Mouse (Mus musculus) brown adipose tissue, adult 24 weeks (tissue): ENCODE data around the gene Zcchc13. TPM values are rescaled to one million over a fixed set of nuclear protein-coding genes. Genes with fewer than 3 reads are reported as not detected.
A peak's percentile ranks its signal among the peaks of the same experiment; 100 is the strongest.
"Not testable (repeated sequence)": the region's sequence is repeated elsewhere in the genome, so short reads cannot be mapped to it uniquely, and the experiment has no call there.

Experiments used
- H3K27ac ChIP-seq: fragments of 200-500 bp; replicated peaks from 2 replicates; pipeline ENCODE4 v1.5.1; 2012; ENCODE audit warnings: low read depth, mild to moderate bottlenecking, low read length
- H3K4me1 ChIP-seq: fragments of 200-500 bp; 2 replicates; pipeline ENCODE4 v1.6.1; 2012; ENCODE audit warnings: low read length, mixed read lengths; ENCODE audit not compliant: control insufficient read depth, insufficient read depth, insufficient read length
- H3K4me3 ChIP-seq: fragments of 200-500 bp; 2 replicates; pipeline ENCODE4 v1.5.1; 2012; ENCODE audit warnings: low read depth, mild to moderate bottlenecking, low read length, moderate library complexity; ENCODE audit not compliant: insufficient read depth
- polyA plus RNA-seq: library from polyadenylated mRNA; stranded (reverse); fragments of >200 nt; gene quantifications from 2 replicates; pipeline ENCODE4 v1.2.4, GENCODE M21; 2012; ENCODE audit not compliant: missing spikeins, insufficient read depth, insufficient read length

Zcchc13 gene
- polyA plus RNA-seq, 1 experiment = not detected

DNA sequence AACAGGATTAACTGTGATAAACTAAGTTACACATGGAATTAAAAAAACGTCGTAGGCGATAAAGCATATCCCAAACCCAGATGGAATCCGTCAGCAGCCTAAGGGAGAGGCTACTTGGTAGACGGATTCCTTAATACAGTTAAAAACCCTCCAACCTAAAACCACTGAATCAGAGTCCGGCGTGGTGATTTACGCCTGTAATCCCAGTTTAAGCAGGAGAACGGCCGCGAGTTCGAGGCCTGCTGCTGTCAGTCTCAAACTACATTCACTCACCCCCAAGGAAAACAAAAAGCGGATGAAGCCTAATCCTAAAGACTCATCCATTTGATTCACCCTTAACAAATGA lies 7.5 kb upstream of the Zcchc13 start:
- Histone ChIP-seq H3K4me3 (peak overlapping the region; percentile 48; the same call in 1 of the 2 replicates), H3K4me1 (no peaks in the 10 kb centered on the region), H3K27ac (no peak overlapping the region)

DNA sequence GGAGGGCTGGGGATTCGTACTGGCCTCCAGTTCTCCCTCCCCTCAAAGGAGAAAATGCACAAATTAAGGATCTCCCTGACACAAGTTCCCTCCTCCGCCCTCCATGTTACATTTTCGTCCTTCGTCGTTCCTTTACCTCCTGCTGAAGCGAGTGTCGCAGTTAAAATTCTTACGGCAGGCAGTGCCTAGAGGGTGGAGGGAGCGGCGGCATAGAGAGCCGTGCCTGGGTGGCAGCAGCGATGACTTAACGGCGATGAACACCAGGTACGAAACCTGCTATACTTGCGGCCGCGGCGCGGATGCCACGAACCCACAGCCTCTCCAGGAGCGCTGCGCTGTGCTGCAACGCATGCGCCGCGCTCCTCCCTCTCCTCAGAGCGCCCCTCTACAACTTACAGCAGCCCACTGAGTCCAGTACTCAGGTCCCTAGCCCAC lies 7.0 kb upstream of the Zcchc13 start:
- no peak overlapping the region for H3K27ac ChIP-seq
- no peaks in the 10 kb centered on the region for H3K4me1 ChIP-seq
- H3K4me3 ChIP-seq = peak overlapping the region; percentile 65

- Histone ChIP-seq H3K4me1 (no peaks in the 10 kb centered on the region), H3K4me3 (no peak overlapping the region), H3K27ac (no peak overlapping the region)
Measured at GRCm38 (mm10) chrX:103624426-103625168, 5.8 kb upstream of the Zcchc13 start.

GRCm38 (mm10) chrX:103628890-103629289 lies 1.5 kb upstream of the Zcchc13 start:
- no peak overlapping the region for H3K27ac ChIP-seq
- H3K4me1 ChIP-seq = no peaks in the 10 kb centered on the region
- no peak overlapping the region for H3K4me3 ChIP-seq

GRCm38 (mm10) chrX:103633895-103634294 lies 3.5 kb downstream of the Zcchc13 start:
- Histone ChIP-seq H3K27ac (no peak overlapping the region), H3K4me1 (no peaks in the 10 kb centered on the region), H3K4me3 (no peak overlapping the region)

DNA sequence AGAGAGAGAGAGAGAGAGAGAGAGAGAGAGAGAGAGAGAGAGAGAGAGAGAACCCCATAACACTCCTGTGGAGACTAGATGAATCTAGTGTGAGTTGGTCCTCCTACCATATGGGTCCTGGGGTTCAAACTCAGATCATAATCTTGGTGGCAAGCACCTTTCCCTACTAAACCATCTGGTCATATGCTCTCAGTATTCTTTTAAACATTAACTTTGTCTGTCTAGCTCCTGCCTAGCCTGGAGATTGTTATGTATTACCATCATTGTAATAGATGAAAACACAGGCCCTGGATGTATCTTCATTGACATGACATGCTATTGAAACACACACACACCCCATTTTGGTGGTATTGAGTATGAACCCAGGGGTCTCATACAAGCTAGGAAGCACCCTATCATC lies 5.6 kb downstream of the Zcchc13 start:
- H3K4me3 ChIP-seq = no peak overlapping the region
- no peak overlapping the region for H3K27ac ChIP-seq
- no peaks in the 10 kb centered on the region for H3K4me1 ChIP-seq

- H3K27ac ChIP-seq = no peak overlapping the region
- H3K4me3 ChIP-seq = no peak overlapping the region
Measured at GRCm38 (mm10) chrX:103638566-103638965, 8.2 kb downstream of the Zcchc13 start.

DNA sequence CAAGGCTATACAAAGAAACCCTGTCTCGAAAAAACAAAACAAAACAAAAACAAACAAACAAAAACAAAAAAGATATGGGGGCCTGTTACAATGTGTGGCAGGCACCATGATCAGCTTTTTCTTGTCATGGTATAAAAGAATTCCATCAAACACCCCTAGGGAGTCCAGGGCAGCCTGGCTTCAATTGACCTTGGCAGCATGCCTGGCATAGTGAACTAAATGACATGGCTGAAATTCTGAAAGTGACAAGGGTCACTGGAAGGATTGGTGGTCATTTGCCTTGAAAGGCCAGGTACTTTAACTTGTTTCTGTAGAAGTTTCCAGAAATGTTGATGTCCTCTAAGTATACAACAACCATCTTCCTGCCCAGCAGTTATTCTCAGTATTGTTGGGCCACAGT lies 13.9 kb downstream of the Zcchc13 start:
- Histone ChIP-seq H3K4me3 (no peak overlapping the region), H3K4me1 (no peaks in the 10 kb centered on the region), H3K27ac (no peak overlapping the region)

More at GRCm38 (mm10) chrX:103638566-103638965, 8.2 kb downstream of the Zcchc13 start:
- no peaks in the 10 kb centered on the region for H3K4me1 ChIP-seq

DNA sequence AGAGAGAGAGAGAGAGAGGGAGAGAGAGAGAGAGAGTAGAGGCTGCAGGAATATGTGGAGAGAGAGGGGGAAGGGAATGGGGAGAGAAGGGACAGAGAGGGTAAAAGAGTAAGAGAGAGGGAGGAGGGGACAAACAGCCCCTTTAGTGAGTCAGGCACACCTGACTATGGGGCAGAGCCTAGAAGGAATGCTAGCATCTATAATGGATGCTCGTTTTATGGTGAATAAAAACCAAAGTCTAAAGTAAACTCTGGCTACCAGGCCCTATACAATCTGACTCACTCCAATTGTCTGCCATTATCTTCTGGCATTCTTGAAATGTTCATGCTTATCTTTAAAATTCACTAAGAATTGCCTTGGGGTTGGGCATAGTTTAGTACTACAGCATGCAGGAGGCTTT lies 21.7 kb downstream of the Zcchc13 start:
- no peak overlapping the region for H3K27ac ChIP-seq
- no peaks in the 10 kb centered on the region for H3K4me1 ChIP-seq
- no peak overlapping the region for H3K4me3 ChIP-seq

DNA sequence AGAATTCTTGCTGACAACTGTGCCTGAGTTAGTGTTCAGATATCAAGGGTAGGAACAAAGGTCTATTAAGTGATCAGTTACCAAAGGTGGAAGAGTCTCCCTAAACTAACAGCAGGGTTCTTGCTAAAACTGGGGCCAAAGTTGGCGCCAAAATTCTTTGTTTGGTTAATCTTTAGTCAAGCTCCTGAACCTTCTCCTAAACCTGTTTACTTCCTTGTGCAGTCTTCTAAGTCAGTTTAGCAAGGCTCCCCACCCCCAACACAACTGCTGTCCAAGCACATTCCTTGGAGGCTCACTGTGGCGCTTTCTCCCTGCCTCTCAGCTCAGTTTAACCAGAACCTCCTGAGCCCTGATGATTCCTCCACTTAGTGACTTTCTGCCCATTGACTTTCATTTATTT lies 22.6 kb downstream of the Zcchc13 start:
- Histone ChIP-seq H3K27ac (no peak overlapping the region), H3K4me3 (no peak overlapping the region), H3K4me1 (no peaks in the 10 kb centered on the region)

- no peak overlapping the region for H3K4me3 ChIP-seq
- H3K4me1 ChIP-seq = no peaks in the 10 kb centered on the region
- no peak overlapping the region for H3K27ac ChIP-seq
Measured at GRCm38 (mm10) chrX:103658985-103659384, 28.6 kb downstream of the Zcchc13 start.

DNA sequence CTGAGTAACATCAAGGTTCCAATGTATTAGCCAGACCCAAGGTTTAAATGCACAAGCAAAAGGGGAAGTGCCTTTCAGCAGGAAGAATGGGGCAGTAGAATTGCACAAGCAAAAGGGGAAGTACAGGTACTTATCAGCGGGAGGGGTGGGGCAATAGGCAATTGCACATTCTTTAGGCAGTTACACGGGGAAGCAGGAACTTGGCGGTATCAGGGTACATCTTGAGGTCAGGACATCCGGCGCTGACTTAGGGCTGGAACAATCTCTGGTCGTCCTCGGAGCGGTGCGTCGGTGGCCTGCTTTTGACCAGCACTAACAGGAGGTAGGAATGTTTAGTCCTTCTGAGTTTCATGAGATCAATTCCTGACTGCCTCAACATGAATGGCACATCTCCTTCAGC lies 34.1 kb downstream of the Zcchc13 start:
- not testable (repeated sequence) for H3K4me1 ChIP-seq, H3K27ac ChIP-seq, H3K4me3 ChIP-seq

GRCm38 (mm10) chrX:103670245-103670644 lies 39.9 kb downstream of the Zcchc13 start:
- Histone ChIP-seq H3K4me1 (no peaks in the 10 kb centered on the region), H3K4me3 (no peak overlapping the region), H3K27ac (no peak overlapping the region)

GRCm38 (mm10) chrX:103673761-103674160 lies 43.4 kb downstream of the Zcchc13 start:
- Histone ChIP-seq H3K27ac (no peak overlapping the region), H3K4me3 (no peak overlapping the region), H3K4me1 (no peaks in the 10 kb centered on the region)

GRCm38 (mm10) chrX:103674674-103675073 lies 44.3 kb downstream of the Zcchc13 start:
- H3K4me1 ChIP-seq = no peaks in the 10 kb centered on the region
- H3K4me3 ChIP-seq = no peak overlapping the region
- H3K27ac ChIP-seq = no peak overlapping the region
